Mouse (Mus musculus) megakaryocyte, embryonic 14.5 days (primary cell): ENCODE results near the gene Nav3.

Experiments used
- FLI1 ChIP-seq: IDR thresholded peaks from 2 replicates; pipeline ENCODE4 v1.6.1; 2012; ENCODE audit warnings: low read length, inconsistent platforms, mixed read lengths
- GATA1 ChIP-seq: IDR thresholded peaks from 3 replicates; pipeline ENCODE4 v1.6.1; 2012; ENCODE audit warnings: mixed read lengths, low read length, inconsistent platforms, borderline replicate concordance

DNA sequence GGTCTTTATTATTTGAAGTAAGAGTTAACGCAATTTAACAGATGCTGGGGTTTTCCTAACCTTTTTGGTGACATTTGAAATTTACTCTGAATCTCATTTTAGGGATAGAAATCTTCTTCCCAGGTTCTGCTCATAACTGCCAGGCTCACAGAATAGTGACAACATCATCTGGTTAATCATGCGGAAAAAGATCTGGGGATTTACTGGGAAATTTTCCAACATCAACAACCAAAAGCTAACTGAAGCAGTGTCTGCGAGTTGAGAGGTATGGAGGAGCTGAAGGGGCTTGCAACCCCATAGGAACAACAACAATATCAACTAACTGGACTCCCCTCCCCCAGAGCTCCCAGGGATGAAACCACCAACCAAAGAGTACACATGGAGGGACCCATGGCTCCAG lies 505.7 kb downstream of the Nav3 start:
- TF ChIP-seq FLI1 (no peak), GATA1 (no peak)
